Mouse (Mus musculus): ENCODE measurements around the gene Gast.
A peak's percentile ranks its signal among the peaks of the same experiment; 100 is the strongest.
"Not testable (repeated sequence)": the region's sequence is repeated elsewhere in the genome, so short reads cannot be mapped to it uniquely, and the experiment has no call there.

Gast gene

DNA sequence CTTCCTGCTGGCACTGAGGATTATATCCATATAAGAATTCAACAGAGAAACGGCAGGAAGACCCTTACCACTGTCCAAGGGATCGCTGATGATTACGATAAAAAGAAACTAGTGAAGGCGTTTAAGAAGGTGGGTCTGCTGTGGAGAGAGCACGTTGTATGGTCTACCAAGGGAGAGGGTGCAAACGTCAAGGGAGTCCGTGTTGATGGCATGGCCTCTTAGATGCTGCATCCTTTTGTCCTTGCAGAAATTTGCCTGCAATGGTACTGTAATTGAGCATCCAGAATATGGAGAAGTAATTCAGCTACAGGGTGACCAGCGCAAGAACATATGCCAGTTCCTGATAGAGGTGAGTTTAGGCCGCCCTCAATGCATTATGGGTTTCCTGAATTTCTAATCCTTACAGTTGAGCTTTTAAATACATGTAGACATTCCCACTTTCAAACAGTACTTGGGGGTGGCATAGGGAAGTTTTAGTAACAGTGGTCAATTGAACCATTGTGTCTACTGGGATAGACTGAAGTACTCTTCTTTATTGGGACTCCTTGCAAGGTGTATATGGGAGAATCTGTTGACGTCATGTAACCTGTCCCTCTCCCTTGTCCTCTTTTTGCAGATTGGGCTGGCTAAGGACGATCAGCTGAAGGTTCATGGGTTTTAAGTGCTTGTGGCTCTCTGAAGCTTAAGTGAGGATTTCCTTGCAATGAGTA is 13.4 kb upstream of the Gast start:
- DNase-seq (ENCODE audit: low spot score in 2 of 2), result not testable (repeated sequence)

DNA sequence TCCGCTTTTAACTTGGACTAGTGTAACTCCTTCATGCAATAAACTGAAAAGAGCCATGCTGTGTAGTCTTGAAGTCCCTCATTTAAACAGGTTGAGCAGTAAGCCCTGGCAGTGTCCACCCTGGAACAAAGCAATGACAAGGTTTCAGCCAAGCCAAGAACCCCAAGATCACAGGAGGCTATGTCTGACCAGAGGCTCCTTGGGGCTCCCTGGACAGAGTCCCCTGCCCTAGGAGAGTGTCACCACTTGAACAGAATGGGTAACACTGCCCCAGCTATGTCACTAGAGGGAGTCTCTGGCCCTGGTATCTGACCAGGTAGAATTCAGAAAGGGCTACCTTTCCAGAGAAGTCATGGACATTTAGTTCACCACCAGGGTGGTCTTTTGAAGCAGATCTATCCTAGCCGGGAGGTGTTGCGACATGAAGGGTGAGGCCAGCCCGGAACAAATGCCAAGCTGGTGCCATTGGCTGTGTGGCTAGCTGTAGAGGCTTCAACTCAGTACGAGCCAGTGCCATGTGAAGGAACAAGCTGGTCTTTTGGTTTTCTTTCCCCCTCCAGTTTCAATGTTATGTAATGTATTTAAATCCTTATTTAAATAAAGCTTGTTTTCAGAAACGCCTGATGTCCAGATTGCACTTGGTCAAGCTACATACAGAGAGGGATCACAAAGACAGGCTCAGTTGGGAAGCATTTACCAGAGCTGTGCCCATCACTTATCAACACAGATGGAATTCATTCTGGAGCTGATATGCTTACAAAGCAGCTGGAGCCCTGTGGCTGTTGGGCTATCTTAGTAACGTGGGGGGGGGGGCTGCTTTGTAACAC is 12.5 kb upstream of the Gast start:
- DNase-seq (ENCODE audit: low spot score in 2 of 2), result not testable (repeated sequence)

DNA sequence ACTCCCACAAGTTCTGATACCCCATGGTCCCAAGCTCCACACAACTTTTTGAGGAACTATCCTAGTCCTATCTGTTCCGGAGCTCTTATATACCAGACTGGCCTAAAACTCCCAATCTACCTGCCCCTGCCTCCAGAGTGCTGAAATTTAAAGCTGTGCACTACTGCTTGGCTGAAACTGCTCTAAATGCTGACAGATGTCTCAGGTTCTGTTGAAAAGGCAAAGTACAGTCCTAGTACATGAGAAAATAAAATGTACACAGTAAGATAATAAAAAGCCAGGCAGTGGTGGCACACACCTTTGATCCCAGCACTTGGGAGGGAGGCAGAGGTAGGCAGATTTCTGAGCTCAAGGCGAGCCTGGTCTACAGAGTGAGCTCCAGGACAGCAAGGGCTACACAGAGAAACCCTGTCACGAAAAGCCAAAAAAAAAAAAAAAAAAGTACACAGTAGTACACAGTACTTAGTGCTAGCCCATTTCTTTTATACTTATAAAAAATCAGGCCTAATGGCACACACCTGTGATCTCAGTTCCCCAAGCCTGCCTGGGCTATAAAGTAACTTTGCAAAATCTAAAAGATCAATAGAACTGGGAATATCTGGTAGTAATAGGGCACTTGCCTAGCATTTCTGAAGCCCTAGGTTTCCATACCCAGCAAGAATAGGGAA is 11.5 kb upstream of the Gast start:
- no peak for DNase-seq (ENCODE audit: low spot score in 2 of 2)

DNA sequence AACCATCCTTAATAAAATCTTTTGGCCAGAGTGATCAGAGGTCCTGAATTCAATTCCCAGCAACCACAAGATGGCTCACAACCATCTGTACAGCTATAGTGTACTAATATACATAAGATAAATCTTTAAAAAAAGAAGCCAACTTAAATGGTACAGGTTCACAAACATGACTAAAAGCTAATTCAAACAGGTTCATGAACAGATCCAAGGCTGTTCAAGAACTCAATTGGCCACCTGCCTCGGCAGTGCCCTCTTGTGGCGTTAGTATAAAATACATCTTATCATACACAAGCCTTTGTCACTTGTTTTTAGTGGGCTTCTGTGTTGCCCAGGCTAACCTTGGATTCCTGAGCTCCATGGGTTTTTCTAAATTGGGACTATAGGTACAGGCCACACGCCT is 10.6 kb upstream of the Gast start:
- peak in 1 of 2 experiments; percentile 39 for DNase-seq (ENCODE audit: low spot score in 2 of 2)

DNA sequence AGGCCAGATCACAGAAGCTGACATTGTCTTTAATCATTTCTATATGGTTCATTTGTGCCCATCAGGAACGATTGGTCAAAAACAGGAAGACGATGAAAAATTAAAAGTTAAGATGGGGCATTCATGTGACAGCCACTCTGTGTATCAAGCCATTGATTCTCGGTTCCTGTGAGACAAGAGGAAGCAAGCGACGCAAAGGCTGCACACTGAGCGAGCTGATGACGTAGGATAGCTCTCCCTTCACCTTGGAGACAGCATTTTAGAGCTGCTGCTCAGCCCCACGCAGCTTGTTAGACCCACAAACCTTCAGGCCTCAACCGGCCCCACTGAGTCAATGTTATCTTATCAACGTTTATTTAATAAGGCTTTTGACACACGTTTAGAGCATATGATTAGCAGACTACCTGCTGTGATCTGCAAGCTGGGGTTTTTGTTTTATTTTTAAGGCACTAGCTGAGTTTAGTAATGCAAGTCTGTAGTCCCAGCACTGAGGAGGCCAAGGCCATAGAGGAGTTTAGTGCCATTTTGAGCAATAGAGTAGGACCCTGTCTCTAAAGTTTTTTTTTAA is 9.1 kb upstream of the Gast start:
- no peak for DNase-seq (ENCODE audit: low spot score in 2 of 2)

DNA sequence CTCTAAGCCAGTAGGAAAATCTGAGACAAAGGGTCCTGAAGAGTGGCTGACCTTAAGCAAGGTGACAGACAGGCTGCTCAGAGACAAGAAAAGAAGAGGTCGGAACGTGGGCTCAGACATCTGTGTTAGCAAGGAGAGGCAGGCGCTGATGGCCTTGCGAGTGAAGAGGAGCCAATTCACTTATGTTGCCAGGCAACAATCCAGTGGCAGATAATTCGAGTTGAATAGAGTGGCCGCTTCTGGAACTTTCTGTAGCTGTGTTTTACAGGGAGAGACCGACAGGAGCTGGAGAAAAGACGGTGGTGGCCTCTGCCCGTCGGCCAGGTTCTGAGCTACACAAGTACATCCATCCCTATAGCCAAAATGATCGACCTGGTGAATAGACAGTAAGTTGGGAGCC is 6.9 kb upstream of the Gast start:
- no peak for DNase-seq (ENCODE audit: low spot score in 2 of 2)

DNA sequence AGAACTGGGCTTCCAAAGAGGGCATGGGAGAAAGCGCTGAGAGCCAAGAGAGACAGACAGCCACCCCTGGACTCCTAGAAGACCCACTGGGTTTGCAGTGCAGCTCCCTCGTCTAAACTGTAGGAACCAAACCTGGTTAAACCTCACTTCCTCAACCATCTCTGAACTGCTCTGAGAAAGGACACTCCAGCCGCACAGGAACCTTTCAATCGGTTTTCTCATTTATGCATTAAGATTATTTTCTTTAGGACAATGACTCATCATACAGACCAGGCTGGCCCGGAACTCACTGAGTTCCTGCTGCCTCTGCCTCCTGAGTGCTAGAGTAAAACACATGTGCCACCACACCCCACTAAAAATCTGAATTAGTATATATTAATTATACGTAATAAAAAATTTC is 6.4 kb upstream of the Gast start:
- DNase-seq (ENCODE audit: low spot score in 2 of 2), result no peak

DNA sequence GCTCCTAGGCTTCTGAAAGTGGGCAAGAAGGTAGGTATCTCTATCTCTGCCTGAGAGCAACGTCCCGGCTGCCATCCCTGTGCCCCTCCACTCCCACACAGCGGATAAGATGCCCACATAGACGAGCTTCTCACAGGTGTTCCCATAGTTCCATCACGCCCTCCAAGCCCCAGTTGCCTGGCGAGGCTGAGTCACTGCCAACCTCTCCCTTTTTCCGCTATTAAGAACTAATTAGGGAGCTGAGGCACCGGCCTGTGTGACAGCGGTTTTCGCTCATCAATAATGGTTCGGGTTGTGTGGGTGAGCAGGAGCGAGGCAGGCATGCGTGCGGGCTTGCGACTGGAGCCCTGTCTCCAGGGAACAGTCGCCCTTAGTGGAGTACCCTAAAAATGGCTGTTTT is 4.0 kb upstream of the Gast start:
- no peak for DNase-seq (ENCODE audit: low spot score in 2 of 2)

DNA sequence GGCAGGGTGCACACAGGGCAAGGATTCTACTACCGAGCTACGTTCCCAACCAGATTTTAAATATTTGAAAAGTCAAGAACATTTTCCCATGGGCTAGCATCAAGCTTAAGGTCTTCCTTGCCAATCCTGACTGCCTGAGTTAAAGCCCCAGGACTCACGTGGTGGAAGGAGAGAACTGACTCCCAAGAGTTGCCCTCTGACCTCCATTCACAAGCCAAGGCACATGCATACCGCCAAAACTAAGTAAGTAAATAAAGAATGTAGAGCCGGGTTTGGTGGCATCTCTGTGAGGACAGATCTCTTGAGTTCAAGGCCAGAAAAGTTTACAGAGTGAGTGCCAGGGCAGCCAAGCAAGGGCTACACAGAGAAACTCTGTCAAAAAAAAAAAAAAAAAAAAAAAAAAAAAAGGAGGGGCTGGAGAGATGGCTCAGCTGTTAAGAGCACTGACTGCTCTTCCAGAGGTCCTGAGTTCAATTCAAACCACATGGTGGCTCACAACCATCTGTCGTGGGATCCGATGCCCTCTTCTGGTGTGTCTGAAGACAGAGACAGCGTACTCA is 3.3 kb upstream of the Gast start:
- DNase-seq (ENCODE audit: low spot score in 2 of 2), result not testable (repeated sequence)

DNA sequence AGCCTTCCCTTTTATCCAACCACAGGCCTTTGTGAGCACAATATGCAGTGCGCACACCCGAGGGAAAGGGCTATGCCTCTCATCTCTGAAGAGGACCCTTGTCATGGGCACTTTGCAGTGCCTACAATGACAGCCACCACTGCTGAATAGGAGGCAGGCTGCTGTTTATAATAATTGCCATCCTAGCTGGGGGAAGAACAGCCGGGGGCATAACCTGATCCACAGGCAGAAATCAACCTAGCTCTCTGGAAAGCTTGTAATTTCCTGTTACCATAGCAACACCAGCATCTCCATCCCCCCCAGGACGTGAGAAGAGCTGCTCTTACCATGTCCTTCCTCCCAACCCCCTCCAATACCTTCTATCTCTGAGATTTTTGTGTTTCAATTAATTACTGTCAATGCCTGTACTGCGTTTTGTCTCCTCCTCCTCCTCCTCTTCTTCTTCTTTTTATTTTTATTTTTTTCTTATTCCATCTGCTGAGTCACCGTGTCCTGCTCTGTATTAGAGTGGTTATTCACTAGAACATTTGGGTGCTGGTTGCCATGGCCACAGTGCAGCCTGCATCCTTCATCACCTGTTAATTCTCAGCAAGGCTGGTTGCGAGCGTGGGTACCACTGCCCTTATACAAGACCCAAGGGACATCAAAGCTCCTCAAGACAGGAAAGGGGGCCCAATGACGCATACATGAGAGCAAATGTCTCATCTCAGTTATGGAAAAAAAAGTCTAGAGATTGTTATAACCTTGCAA is 1.3 kb upstream of the Gast start:
- no peak for DNase-seq (ENCODE audit: low spot score in 2 of 2)

DNA sequence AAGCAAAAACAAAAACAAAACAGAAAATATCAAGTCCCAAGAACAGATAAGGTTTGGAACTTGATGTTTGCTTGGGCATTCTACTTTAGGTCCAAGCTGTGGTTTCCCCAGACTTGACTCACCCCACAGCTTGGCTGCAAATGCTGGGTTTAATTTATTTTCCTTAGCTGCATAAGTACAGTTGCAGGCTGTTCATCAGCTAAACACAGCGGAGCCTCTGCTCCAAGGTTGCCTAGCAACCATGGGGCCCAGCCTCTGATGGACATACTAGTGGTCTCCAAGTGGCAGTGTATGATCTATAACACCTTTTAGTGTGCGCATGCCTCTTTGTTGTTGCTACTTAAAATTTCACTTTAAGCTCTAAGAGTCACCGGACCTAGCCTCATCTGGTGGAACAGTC is 1.5 kb downstream of the Gast start:
- no peak for DNase-seq (ENCODE audit: low spot score in 2 of 2)

DNA sequence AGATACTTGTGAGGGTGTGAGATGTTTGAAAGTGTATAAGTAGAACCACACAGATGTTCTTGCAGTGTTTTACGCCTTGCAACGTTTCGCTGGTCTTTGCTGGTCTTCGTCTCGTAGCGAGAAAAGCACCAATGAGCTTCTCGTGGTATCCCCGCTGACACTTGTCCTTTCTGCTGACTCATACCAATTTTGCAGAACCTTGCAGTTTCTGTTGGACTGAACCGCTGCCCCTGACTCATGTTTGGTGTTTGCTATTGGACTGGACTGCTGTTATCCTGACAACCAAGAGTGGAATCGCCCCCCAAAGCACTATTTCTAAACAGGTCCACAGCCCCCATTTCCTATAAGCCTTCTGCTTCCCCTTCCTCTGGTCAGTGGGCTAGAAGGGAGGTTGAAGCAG is 10.1 kb downstream of the Gast start:
- DNase-seq (ENCODE audit: low spot score in 2 of 2), result no peak

DNA sequence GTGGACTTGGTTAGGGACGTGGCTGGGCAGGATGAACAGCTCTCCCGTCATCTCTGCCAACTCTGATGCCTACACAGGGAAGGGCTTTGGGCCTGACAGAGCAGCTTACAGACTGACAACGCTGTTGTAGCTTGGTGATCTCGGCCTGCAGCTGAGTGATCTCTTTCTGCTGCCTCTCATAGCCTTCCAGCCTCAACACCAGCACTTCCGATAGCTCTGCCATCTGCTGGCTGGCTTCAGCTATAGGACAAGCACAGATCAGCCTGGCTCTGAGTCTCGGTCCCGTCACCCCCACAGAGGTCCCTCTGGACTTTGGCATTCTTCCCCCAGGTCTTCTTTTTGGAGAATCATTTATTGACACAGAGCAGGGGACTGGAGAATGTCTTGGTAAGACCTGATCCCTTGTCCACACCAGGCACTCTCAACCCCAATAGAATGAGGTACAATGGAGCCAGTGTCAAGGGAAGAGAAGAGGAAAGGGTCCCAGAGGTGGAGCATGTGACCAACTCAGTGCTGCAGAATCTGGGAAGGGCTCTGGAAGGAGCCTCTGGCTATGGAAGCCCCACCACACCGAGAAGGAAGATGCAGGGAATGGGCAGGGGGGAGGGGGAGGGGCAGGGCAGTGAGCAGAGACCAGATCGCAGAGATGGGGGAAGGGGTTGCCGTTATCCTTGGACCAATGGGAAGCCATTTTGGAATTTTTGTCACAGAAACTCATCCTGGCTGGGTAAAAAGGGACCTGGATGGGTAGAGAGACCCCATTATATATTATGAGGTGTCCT is 18.1 kb downstream of the Gast start:
- no peak for DNase-seq (ENCODE audit: low spot score in 2 of 2)

DNA sequence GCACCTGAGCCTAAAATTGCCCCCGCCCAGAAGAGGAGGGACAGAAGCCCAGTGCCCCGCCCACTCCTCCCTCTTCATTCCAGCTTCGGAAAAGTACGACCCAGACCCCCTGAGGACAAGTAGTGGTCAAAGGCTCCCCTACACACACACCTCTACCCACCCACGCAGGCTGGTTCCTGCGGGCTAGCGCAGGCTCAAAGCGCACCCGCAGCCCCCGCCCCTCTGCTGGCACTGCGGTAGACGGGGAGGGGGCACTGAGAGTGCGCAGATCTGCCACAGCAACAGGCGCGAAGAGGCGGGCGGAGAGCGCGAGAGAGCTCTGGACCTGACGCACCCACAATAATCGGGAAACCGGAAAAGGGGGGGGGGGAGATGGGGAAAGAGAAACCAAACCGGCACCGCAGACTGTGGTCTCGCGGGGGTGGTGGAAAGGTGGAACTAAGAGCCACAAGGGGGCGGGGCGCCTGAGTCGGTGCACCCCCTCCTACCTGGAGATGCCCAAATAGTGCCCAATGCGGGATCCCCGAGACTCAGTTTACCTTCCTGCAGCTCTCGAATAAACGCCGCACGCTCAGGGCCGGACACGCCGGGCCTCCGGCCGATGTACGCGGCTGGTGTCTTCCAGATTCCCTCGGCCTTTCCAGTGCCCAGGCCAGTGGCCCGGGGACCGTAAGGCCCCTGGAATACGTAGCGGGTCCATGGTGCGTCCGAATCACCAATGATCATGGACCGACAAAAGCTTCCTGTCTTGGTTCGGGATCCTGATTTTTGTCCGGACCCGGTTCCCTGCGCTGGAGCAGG is 21.1 kb downstream of the Gast start:
- DNase-seq (ENCODE audit: low spot score in 2 of 2), result peak; percentile 56 to 62

DNA sequence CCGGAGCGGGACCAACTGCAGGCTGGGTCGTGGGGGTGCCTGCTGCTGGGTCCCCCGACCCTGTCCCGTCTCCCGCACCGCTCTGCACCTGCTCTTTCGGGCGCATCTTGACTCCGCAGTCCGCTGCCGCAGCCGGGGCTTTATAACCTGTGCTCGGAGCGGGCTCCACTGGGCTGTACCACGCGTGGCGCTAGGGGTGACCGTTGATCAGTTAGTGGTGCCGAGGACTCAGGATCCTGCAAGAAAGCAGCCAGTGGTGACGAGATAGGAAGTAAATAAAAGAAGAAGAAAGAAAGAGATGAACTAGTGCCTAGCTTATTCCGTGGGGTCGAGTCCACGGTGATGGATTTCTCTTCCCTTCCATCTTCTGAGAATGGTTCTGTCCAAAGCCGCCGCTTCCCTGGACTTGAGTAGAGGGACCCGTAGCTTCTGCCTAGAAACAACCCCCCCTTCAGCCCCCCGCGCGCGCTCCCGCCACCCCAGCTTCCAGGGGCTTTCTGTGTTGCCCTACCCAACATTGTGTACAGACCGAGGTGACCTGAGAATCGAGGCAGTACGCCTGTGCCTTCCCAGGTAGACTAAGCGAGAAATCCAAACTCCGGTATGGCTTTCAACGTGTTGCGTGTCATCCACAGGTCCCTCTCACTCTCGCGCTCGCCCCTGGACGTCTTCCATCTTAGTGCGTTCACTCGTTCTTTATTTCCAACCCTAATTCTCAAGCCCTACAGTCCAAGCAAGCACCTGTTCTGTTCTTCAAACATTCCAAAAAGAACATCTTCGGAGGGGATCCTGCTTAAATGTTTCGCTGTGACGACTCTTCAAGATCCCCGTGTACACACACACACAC is 22.0 kb downstream of the Gast start, which contains the start of gene Hap1:
Gene Hap1 (minus strand): TSS at position 157 of the 847 bp plus-strand sequence.
- peak; percentile 57 to 71 for DNase-seq (ENCODE audit: low spot score in 2 of 2)

DNA sequence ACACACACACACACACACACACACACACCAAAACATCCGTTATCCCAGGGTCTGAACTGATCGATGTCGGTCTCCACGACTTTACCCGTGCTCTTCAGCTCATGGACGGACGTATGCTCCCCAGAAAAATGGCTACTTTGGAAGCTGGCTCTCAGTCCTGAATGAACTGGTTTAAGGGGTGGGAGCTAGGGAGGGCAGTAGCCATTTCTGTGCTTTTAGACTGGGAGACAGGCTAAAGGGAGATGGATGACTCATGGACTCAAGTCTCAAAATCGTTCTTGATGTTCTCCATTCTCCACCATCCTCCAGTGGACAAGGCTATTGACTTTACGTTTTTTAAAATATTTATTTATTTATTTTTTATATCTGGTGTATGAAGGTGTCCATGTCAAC is 22.6 kb downstream of the Gast start:
- DNase-seq (ENCODE audit: low spot score in 2 of 2), result no peak

DNA sequence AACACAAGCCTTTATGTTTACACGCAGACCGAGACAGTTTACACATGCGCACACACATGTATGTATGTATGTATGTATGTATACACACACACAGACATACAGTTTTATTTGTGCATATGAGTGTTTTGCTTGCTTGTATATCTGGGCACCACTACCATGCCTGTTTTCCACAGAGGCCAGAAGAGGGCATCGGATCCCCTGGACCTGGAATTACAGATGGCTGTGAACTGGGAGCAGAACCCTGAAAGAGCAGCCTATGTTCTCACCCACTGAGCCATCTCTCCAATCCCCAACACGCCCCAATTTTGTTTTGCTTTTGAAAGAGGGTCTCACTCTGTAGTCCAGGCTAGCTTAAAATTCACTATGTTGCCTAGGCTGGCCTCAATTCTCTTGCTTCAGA is 23.2 kb downstream of the Gast start:
- no peak for DNase-seq (ENCODE audit: low spot score in 2 of 2)

DNA sequence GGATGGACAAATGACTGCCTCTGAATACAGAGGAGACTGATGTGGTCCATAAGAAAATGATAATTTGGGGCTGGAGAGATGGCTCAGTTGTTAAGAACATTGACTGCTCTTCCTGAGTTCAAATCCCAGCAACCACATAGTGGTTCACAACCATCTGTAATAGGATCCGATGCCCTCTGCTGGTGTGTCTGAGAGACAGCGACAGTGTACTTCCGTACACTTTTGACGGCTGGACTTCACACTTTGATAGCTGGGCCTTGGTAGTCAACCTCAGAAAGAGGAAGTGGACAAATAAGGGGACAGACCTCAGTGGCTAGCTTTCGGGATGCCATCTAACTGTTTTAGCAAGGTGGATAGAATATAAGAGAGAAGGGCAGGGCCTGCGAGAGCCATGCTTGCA is 26.0 kb downstream of the Gast start:
- DNase-seq (ENCODE audit: low spot score in 2 of 2), result no peak

DNA sequence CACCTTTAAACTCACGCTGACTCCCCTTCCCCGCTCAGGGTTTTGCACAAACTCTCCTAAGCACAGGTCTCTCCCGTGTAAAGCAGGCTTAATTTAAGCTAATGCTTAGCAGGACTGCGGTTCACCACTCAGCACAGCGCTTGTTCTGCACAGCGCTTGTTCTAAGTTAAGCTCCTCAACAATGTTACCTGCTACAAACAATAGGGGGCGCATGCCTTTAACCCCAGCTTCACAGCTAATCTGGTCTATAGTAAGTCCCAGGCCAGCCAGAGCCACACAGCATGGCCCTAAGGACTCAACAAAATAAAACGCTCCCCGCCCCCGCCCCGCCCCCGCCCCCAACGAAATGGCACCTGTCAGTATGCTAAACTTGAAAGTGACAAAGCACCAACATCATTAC is 26.9 kb downstream of the Gast start:
- DNase-seq (ENCODE audit: low spot score in 2 of 2), result not testable (repeated sequence)
